Mouse (Mus musculus): Measurements from ENCODE around the gene Rbp1. TPM values are rescaled to one million over a fixed set of nuclear protein-coding genes. Genes with fewer than 3 reads are reported as not detected.

The Rbp1 gene
- under 1 TPM in 1 of 2 experiments, not detected in 1; 0.33 TPM for polyA plus RNA-seq (2017; shearing (Covaris generic))

DNA sequence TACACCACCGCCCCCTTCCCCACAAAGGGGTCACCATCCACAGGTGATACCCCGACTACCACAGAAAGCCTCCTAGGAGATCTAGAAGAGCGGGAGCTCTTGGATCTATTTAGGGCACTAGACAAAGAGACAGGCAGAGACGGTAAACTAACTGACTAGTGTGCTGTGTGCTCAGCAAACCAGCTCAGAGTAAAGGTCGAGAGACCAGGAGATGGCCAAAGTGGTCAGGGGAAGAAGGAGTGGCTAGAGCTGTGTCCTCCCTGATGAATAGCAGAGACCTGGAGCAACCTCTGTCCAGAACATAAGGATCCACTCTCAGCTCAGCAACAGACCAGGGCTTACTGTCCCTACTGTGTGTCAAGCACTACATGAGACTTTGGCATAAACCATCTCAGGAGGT is at the start of gene Rbp1:
Gene Rbp1, plus strand, starts transcription at position 306 of the 400 bp plus-strand sequence.
- ATAC-seq: no peak

DNA sequence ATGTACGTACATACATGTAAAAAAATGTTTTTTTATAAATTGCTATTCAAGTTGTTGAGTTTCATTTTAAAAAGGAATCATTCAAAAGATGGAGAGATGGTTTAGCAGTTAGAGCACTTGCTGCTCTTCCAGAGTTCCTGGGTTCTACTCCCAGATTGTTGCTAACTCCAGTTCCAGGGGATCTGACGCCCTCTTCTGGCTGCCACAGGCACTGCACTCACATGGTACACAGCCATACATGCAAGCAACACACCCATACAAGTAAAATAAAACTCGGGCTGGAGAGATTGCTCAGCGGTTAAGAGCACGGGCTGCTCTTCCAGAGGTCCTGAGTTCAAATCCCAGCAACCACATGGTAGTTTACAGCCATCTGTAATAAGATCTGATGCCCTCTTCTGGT is 49.4 kb upstream of the Rbp1 start:
- no peak for ATAC-seq

DNA sequence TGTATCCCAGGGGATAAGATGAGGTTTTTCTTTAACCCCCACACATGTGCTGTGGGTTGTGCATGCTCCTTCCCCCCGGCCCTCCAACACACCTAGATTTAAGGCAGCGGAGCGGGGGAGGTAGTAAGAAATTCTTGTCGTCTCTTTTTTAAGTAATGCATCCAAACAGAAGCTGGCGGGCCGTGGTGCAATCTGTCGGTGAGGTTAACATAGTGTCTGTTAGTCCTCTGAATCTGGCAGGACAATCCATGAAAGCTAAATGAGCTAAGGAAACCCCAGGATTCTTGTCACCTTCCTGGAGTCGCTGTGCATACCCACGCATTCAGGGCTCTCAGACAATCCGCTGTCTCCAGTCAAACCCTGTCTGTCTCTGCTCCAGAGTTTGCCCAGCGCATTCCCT is 47.9 kb upstream of the Rbp1 start:
- ATAC-seq: no peak

DNA sequence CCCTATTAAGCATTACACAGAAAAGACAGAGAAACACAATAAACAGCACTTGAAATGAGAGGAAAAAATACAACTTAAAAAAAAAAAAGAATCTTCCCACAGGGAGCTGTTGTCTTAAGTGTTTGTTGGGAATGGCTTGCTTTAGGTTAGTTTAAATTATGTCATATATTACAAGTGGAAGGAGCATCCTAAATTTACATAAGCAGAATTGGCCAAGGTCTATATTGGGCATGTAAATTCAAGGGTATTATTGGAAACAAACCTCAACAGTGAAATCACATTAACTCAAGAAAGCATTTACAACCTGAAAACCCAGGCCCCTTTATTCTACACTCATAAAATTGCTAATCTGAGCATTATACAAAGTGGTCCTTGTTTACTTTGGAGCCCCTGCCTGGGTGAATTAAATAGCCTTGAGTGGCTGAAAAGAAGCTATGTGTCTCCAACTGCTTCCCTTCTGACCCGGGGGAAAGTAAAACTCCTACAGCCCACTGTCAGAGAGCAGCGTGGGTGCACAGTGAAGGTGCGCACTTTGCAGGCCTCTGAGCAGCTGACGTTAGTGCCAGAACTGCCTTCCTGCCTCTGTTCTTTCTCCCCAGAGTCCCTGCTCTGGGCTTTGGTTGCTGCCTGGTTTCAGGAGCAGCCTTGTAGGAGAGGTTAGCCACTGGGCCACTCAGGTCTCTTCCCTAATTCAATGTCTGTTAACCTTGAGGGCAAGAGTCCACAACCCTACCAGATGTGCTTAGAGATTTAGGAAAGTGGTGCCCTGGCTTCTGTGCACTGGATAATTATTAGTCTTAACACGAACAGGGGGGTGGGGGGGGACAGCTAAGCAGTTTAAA is 47.2 kb upstream of the Rbp1 start:
- no peak for ATAC-seq

DNA sequence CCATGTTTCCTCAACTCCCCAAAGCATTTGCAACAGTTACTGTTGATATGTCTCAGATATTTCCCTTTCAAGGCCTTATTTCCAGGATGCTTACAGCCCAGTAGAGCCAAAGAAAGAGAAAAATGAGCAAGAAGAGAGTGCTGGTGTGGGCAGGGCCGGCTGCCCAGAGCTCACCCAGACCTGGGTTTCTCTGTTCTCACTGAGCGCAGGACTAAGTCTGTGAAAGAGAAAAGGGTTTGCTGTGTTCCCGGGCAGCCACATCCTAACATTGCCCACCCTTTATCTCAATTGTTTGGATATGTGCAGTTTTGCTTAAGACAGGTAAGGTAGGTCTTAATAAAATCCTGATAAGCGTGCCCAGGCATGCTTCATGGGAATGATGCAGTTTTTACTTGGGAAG is 43.0 kb upstream of the Rbp1 start:
- ATAC-seq: no peak

DNA sequence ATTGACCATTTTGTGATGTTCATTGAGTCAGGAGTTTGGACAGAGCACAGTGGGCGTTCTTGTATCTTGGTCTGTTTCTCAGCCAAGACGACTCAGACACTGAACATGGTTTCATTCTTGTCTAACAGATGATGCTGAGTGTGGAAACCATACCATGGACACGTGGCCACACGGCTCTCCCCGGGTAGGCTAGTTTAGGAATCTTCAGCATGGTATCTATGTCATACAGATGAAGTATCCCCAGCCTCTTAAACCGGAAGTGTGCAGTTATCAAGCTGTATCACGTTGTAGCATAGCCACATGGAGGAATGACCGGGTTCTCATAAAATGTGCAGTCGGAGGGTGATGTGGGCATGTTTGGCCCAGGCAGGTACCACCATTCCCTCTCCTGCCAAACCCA is 42.2 kb upstream of the Rbp1 start:
- ATAC-seq: no peak

DNA sequence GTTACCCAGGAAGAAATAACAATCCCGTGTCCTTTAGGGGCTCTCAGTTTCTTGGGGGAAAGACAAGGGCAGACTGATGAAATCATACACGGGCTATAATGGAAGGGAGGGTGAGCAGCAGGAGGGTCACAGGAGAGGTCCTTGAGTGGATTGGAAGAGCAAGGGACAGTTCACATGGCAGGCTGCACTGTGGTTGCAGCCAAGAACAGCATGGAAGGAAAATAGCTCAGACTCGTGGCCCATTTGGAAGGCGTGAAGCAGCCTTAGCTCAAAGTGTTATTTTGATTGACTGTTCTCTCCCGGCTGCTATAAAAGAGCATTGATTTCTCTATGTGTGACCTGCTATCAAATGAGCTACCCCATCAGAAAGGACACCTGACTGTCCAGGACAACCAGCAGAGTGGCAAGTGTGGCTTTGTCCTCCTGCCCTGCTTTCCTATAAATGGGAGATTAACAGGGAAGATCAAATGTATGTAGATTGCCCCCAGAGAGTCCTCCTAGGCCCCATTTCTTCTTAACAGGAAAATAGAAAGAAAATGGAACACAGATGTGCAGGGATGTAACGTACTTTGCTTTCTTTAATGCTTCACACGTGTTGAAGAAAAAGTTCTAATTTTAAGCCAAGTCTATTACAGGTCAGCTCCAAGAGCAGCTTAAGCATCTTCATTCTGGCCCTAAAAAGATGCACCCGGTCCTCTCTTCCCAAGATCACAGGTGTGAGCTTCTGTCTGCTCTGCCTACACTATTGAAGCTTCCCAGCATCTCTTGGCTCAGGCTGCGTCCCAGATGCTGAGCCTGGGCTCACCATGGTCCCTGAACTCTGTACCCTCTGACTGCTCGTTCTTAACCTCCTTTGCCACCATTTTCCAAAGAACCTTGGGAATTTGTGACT is 34.8 kb upstream of the Rbp1 start:
- no peak for ATAC-seq

DNA sequence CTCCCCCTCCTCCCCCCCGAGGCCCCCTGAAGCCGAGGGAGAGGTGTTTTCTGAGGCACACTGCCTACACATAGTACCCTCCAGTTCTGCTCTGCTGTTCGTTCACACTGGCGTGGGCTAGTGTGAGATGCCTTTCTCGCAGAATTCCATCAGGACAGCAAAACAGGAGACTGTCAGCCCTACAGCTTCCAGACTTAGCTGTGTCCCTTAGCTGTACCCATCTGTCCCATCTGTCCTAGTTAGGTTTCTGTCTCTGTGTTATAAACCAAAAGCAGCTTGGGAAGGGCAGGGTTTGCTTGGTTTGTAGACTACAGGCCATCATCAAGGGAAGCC is 34.2 kb upstream of the Rbp1 start:
- no peak for ATAC-seq

DNA sequence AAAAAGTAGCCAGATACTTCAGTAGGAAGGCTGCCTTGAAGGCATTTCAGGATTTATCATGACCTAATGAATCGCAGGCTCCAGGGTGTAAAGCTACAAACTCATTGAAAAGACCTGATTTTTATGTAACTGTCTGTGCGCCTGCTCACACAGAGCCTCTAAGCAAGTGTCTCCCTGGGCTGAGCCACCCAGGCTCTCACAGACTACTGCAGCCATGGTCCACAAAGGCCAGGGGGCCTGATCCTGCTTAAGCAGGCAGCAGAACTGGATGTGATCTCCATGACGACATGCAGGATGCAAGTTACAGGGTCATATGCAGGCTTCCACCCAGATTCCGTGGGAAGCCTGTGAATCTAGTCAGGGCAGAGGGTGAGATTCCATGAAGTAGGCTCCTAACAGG is 29.3 kb upstream of the Rbp1 start:
- ATAC-seq: no peak

DNA sequence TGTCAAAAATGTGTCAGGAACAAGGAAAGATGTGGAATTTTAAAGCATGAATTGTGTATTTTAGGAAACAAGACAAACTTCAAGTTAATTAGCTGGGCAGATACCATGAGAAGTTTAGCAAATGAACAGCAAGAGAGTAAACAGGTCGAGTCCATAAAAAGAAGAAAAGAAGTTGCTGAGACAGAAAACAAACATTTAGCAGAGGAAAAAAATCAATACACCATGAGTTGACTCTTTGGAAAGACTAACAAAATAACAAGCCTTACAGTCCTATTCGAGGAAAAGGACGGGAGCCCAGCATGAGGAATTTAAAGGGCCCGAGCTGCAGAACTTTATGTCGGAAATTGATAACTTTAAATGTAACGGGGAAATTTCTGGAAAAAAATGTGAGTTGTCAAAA is 25.6 kb upstream of the Rbp1 start:
- ATAC-seq: no peak

DNA sequence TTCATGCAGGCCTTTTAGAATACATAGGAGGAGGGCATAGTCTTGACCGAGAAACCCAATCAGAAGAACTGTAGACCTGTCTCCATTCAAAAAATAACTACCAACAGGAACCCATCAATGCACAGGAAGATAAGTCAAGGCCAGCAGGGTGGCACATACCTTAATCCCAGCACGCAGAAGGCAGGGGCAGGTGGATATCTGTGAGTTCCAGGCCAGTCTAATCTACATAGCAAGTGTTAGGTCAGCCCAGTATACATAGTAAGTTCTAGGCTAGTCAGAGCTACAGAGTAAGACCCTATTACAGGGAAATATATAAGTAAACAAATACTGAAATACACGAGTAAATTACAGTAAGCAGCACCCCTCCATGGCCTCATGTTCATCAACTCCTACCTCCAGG is 24.9 kb upstream of the Rbp1 start:
- no peak for ATAC-seq

DNA sequence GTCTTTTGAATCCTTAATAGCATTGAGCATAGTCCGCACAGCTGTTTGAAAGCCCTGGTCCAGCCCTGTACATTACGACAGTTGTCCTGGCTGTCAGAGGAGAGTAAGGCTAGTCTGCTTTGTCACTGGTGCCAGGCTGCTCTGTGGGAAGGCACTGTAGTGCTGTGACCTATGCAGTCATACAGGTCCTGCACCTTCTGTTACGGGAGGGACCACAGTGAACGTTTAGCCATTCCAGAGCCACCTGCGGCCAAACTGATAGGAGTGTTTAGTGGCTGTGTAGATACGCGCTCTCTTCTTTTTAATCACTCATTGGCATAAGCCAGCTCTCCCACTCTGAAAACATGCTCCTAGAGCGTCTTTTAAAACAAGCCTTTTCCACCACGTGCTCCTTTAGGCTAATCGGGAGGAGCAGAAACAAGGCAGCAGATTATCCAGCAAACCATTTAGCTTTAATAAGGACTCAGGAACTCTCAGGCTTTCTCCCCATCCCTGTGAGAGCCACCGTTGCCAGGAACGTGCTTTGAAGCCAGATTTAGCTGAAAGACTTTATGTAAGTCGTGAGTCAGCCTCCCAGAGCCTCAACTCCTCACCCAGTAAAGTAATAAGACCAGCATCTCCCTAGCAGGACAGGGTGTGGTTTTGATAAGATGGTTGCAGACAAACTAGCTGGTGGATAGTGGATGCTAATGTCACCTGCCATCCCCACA is 22.4 kb upstream of the Rbp1 start:
- no peak for ATAC-seq

DNA sequence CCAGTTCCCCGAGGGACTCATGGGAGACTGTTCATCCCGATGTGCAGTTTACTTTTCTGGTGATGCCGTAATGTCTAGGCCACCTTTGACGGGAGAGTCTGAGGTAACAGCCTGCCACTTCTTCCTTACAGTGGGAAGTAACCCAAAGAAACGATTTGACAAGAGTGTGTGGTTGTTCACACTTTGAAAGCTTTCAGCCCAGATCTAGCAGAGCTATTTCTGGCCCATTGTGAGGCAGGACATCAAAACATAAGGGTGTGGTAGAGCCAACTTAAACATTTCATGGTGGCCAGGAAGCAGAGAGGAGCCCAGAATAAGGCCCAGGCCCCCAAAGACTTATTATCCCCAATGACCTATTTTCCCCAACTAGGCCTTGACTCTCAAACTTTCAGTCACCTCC is 21.1 kb upstream of the Rbp1 start:
- no peak for ATAC-seq

DNA sequence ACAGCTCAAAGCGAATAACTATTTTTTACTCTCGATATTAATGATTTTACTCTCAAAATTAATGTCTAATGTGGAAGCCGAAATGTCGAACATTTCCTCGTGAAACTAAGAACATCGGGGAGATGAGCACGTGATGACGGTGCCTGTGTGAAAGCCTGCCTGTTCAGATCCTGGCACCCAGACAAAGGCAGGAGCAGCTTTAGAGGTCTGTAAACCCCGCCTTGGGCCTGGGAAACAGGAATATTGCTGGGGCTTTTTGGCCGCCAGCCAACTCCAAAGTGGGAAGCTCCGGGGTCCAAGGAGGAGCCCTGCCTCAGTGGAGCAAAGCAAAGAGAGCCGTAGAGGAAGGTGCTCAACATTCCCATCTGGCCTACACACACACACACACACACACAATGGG is 15.0 kb upstream of the Rbp1 start:
- no peak for ATAC-seq

DNA sequence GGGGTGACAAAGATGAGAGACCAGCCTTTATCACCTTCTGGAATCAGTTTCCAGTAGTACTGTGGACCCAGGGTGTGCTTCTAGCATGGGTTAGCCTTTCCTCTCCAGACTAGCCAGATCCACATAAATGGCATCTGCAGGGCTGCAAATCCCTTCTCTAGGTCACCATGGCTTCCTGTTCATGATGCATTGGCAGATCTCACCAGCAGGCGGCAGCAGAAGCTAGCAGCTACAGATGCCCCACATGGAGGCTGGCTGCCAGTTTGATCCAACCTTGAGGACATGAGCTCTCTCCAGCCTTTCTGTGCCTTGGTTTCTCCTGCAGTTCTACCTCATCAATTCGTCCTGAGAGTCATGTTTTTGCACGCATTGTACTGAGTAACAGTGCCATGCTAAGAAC is 13.6 kb upstream of the Rbp1 start:
- peak; percentile 57 for ATAC-seq

DNA sequence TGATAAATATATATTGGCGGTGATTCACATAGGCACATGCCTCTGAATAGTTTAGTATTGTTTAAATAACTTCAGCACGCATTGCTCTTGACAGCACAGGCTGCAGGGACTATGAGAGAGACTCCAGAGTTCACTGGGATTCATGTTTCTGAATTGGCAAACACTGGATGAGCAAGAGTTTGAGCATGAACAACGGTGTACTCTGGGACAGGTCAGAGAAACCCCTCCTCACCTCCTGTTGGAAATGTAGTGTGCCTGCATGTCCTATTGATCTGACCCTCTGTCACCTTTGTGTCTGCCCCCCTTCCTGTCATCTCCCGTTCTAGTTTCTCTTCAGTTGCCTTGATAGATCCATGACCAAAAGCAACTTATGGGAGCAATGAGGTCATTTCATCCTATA is 7.3 kb upstream of the Rbp1 start:
- ATAC-seq: no peak

DNA sequence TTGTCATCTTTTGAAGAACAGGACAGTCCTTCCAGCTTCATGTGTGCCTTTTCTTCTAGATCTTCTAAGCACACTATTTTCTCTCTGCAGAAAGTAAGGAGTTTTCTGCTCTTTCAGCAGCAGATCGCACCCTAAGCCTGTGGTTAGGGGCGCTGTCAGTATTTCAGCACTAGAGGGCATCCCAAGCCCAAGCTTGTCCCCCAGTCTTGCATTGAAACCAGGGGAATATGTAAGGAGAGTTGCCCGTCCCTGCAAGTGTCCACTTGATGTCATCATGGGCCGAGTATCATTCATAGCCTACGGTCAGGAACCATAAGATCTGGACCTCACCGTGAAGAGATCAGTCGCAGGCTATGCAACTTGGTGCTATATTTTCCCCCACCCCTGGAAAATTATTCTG is 4.8 kb upstream of the Rbp1 start:
- no peak for ATAC-seq

DNA sequence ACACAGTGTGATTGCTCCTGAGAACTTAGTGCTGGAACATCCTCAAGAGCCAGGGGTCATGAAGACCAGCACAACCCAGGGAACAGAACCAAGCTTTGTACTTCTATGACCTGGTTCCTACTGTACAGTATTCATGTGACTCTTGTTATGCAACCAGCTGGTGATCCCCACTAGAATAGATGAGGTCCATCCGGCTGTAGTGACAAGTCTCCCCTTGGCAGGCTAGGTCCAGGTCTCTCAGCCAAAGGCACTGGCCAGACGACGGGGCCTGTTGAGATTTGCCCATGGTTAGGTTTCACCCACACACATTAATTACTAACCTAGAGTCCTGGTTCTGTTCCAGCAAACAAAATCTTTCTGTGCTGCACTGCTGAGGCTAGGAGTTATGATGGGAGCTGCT is 4.4 kb upstream of the Rbp1 start:
- no peak for ATAC-seq

DNA sequence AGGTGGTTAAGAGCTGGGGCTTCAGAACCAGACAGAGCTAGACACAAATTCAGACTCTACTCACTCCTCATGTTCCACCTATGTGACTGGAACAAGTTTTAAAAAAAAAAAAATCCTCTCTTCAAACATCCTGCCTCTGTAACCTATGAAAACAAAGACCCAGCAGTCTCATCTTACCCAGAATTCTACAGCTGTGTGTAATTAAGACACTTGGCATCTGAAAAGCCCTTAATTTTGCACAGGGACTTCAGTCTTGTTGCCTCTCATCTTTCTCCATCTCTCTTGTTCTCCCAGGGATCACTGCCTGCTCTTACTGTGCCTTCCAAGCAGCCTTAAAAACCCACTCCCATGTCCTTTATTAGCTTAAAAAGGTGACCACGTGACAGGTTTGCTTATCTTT is 2.1 kb upstream of the Rbp1 start:
- no peak for ATAC-seq

DNA sequence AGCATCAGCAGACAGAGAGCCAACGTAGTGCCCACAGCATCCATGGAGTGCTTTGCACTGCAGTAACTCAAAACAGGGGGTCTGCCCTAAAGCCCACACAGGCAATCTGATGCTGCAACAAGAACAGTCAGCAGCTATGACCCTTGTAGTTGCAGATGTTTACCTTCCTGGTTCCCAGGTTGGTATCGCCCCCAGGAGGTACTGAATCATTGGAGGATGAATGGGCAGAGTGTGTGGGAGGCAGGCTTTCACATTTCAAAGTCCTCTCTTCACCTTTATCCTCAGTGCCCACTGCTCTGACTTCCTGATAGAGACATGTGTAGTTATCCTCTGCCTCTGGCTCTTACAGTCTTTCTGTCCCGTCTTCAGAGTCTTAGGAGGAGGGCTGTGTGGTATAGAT is 858 bp upstream of the Rbp1 start:
- no peak for ATAC-seq

DNA sequence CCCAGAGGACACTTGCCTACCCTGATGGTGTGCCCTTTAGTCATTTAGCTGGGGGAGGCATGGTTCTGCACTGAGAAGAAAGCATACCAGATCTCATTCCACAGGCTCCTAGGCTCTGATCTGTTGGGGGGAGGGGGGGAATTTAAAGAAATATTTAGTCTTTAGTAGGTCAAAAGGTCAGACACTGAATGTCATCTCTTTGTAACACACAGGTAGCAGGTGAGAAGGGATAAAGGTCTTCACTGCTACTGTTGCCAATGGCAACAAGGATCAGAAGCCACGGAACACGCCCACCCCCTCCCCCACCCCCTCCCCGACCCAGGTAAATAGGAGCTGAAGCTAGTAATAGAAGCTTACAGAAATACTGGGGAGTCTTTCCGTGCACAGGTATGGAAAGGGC is 930 bp downstream of the Rbp1 start:
- ATAC-seq: no peak

DNA sequence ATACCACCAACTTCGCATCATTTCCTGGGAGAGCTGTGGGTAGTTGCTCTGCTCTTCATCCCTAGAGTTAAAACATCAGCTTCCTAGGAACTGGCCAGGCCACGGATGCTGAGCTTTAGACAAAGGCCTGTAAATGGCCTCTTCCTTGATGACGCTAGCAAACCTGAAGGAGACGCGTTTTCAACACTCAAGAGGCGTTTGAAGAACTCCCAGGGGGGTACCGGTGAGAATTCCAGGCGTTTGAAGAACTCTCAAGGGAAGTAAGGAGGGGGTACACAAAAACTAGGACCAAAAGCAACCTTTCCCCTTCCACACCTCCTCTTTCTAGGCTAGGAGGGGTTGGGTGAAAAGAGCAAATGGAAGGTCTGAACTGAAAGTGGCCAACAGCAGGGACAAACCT is 1.5 kb downstream of the Rbp1 start:
- ATAC-seq: no peak

DNA sequence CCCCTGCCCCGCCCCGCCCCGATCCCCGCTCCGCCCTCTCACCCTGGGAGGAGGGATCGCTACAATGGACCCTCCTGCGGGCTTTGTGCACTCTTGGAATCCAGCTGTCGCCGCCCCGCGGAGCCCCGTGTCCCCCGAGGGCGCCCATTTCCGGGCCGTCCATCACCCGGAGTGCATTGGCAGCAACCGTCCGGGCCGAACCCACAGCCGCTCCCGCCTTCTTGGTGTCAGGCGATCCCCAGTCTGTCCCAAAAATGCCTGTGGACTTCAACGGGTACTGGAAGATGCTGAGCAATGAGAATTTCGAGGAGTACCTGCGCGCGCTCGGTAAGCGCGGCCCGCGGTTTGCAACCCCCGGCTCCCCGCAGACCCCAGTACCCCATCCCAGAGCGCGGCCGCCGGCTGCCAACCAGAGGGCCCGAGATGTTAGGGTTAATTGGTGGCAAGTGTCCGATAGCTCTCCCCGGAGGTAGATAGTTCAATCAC is 2.0 kb downstream of the Rbp1 start:
- no peak for ATAC-seq

Measured in activated CD4-positive, CD25-positive, alpha-beta regulatory T cell, adult 4 months (primary cell).